Mouse (Mus musculus): ENCODE results near the gene Pnpla7.
"Not testable (repeated sequence)": the region's sequence is repeated elsewhere in the genome, so short reads cannot be mapped to it uniquely, and the experiment has no call there.

Gene Pnpla7

GRCm38 (mm10) chr2:24975704-24976297 lies at the start of gene Pnpla7:
Gene Pnpla7 (plus strand): TSS chr2:24976033.
- peak; percentile 71 for DNase-seq (ENCODE audit: low read depth, low spot score)

- no peak for DNase-seq (ENCODE audit: low read depth, low spot score)
Observed at GRCm38 (mm10) chr2:24926345-24926964, 49.4 kb upstream of the Pnpla7 start.

DNA sequence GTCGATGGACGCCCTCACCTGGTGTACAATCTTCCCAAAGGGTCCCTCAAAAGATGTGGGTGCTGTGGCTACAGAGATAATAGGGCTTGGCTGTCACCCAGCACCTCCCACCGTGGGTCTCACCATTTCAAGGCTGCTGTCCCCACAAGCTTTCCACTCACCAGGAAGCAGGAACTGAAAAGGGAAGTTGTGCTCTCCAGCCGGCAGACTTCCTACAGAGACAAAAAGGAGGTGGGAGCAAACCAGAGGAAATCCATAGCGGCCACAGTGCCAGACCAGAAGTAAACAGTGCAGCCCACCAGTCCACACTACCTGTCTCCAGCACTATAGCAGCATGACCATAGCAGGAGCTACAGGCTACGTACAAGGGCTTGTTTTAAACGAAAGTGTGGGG lies 48.9 kb upstream of the Pnpla7 start:
- no peak for DNase-seq (ENCODE audit: low read depth, low spot score)

- DNase-seq (ENCODE audit: low read depth, low spot score): no peak
Observed at GRCm38 (mm10) chr2:24927810-24928479, 47.9 kb upstream of the Pnpla7 start.

DNA sequence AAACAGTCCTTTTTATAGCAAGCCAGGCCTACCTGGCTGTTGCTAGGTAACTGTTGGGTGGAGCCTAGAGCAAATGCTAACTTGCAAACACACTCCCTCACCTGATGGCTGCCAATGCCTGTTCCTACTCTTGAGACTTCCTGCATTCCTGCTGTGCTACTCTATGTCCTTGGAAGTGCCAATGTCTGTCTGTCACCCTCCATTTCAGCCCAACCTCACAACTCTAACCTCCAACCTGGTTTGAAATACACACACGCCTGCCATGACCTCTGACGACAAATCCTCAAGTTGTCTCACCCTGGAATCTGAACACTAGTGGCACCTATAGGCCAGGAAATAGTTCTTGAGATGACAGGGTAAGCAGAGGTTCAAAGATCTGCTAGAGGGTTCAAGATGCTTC lies 46.7 kb upstream of the Pnpla7 start:
- DNase-seq (ENCODE audit: low read depth, low spot score): no peak

DNA sequence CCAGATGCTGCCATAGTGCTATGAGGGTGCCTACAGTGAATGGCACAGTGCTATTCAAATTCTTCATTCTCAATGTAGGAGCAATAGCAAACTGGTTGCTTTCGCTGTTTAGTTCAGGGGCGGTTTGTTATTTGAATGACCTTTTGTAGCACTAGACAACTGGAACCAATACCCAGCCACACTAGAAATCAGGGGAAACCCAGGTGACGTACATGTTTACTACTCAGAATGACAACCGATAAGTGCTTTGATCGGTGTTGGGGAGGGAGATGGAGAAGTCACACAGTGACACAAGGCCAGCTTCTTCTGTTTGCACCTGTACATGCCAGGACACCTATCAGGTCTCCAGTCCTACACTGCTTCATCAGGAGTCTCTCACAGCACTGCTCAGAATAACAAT lies 46.2 kb upstream of the Pnpla7 start:
- no peak for DNase-seq (ENCODE audit: low read depth, low spot score)

DNA sequence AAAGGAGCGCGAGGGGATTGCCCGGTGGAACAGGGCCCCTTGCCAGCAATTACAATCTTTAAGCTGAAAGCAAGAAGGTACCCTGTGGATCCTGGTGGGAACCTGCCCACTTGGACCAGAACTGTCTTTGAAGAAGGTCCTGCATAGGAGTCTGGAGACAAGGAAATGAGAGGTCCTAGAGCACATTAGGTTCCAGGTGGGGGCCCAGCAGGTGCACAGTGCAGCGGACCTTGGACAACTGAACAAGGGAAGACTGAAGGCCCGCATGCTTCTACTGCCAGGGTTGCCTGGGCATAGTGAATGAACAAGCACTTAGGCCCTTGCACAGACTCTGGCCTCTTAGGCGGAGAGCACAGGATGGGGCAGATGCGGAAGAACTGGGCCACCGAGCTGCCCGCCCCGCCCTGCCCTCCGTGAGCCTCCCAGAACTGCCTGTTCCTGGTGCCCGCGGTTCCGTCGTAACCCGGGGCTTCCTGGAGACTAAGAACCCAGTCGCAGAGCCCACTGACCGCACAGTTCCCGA lies 41.3 kb upstream of the Pnpla7 start:
- DNase-seq (ENCODE audit: low read depth, low spot score): no peak

GRCm38 (mm10) chr2:24935057-24935796 lies 40.6 kb upstream of the Pnpla7 start, which contains the start of gene Arrdc1:
Gene Arrdc1 (minus strand): TSS chr2:24935252.
- peak; percentile 96 for DNase-seq (ENCODE audit: low read depth, low spot score)

- no peak for DNase-seq (ENCODE audit: low read depth, low spot score)
Observed at GRCm38 (mm10) chr2:24942092-24942491, 33.7 kb upstream of the Pnpla7 start.

GRCm38 (mm10) chr2:24944304-24944703 lies 31.5 kb upstream of the Pnpla7 start:
- not testable (repeated sequence) for DNase-seq (ENCODE audit: low read depth, low spot score)

DNA sequence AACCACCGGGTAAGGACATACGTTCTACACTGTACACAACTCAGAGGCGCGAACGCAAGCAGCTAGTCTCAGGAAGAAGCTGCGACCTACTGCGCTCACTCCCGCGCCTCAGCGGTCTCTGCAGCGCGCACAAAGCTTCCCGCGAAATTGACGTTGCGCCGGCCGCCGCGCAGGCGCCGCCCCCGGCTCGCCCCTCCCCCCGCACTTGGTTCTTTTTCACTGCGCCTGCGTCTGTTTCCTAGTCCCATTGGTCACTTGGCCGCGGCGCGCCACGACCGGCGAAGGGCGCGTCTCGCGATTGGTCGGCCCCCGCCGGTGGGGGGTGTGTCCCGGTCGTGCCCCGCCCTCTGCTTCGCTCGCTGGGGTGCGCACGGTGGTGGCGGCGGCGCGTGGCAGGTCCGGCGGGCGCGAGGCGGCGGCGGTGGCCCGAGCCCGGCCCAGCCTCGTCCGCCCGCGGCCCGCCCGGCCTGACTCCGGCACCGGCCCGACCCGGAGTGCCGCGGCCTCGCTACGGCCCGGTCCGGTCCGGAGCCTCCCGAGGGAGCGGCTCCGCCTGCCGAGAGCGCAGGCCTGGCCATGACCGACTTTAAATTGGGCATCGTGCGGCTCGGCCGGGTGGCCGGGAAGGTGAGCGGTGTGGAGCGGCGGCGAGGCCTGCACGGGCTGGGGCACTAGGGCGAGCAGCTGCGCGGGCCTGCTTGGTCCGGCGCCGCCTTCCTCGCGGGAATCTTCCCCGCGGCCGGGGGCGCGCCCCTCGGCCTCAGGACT lies 26.2 kb upstream of the Pnpla7 start, which contains the start of gene Zmynd19:
TSS of gene Zmynd19 (plus strand) at position 372 of the 768 bp plus-strand sequence.
- DNase-seq (ENCODE audit: low read depth, low spot score): peak; percentile 96

DNA sequence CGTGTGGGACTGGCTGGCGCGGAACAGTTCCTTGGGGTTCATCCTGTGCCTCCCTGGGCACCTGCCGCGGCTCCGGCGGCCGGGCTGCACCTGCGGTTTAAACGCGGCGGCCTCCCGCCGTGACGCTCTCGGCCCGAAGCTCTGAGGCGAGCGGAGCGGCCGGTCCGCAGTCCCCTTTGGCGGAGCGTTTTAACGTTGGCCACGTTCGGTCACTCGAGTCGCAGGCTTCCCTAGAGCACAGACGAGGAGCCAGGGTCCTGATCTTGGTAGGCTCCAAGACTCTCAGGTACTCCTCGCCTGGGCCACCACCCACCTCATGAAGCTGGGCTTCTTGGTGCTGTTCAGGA lies 25.7 kb upstream of the Pnpla7 start:
- DNase-seq (ENCODE audit: low read depth, low spot score): no peak

DNA sequence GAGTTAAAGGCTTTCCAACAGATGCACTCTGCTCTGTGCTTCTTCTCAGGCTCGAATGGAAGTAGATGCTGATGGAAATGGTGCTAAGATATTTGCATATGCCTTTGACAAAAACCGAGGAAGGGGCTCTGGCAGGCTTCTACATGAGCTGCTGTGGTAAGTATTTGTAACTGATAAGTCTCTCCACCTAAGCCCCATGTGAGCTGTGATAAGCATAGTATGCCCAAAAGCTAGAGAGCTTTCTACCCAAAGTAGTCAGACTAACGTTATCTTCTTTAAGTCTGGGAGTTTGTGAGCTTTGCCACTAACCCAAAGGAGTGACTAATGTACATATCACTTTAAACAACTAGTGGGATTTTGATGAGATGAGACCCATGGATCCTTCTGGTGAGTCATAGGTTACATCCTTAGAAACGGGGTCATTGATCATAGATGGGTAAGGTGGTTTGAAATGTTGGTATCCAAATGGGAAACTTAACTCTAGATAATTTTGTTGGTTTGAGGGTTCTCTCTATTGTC lies 23.2 kb upstream of the Pnpla7 start:
- no peak for DNase-seq (ENCODE audit: low read depth, low spot score)

GRCm38 (mm10) chr2:24960910-24961309 lies 14.9 kb upstream of the Pnpla7 start:
- no peak for DNase-seq (ENCODE audit: low read depth, low spot score)

GRCm38 (mm10) chr2:24962304-24963000 lies 13.4 kb upstream of the Pnpla7 start, which contains the start of gene Dph7:
Gene Dph7 (plus strand): TSS chr2:24962400.
- peak; percentile 86 for DNase-seq (ENCODE audit: low read depth, low spot score)

DNA sequence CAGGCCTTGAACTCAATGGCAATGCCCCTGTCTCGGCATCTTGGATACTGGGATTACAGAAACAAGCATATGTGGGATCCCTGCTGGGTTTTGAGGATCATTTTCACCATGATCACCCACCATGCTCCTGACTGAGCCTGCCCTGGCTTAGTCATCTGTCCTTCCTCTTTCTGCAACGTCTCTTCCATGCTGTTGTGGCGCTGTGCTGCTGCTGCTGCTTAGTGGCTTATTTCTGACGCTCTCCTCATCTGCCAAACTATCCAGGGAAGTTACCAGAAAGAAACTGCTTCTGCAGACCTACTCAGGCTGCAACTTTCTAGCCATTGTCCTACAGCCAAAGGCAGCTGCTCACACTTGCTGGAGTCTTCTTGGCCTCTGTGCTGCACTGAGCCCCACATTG lies 5.4 kb upstream of the Pnpla7 start:
- DNase-seq (ENCODE audit: low read depth, low spot score): no peak

DNA sequence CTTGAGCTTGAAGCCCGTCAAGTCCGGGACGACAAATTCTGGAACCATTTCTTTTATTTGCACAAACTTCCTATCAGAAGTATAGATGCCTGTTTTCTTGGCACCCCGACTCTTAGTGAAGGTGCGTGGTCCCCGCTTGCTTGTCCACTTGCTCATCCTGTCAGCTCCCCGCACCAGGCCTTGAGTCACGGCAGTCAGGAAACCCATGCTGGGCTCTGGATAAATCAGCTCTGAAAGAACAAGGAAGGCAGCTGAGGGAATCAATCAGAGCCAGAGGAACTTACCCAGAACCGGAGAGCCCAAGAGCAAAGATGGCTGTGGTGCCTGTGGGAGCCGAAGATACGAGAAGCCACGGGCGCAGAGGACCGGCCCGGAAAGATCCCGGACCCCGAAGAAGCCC lies 1.4 kb upstream of the Pnpla7 start:
- not testable (repeated sequence) for DNase-seq (ENCODE audit: low read depth, low spot score)

GRCm38 (mm10) chr2:24974906-24975703 lies 728 bp upstream of the Pnpla7 start, which contains the start of gene Mrpl41:
Gene Mrpl41 (minus strand): TSS chr2:24975098.
- DNase-seq (ENCODE audit: low read depth, low spot score): peak; percentile 96

- DNase-seq (ENCODE audit: low read depth, low spot score): no peak
Observed at GRCm38 (mm10) chr2:24976960-24977359, 1.1 kb downstream of the Pnpla7 start.
